Mouse (Mus musculus) right cerebral cortex, postnatal 10 days (tissue): Measurements from ENCODE around the gene Adgrl3.
"Not testable (repeated sequence)": the region's sequence is repeated elsewhere in the genome, so short reads cannot be mapped to it uniquely, and the experiment has no call there.

Source experiments
- DNase-seq, 2 experiments: peaks; one replicate each; pipeline ENCODE4 v3.0.0; 2021; ENCODE audit warnings: low spot score in 2 of 2

Gene Adgrl3

DNA sequence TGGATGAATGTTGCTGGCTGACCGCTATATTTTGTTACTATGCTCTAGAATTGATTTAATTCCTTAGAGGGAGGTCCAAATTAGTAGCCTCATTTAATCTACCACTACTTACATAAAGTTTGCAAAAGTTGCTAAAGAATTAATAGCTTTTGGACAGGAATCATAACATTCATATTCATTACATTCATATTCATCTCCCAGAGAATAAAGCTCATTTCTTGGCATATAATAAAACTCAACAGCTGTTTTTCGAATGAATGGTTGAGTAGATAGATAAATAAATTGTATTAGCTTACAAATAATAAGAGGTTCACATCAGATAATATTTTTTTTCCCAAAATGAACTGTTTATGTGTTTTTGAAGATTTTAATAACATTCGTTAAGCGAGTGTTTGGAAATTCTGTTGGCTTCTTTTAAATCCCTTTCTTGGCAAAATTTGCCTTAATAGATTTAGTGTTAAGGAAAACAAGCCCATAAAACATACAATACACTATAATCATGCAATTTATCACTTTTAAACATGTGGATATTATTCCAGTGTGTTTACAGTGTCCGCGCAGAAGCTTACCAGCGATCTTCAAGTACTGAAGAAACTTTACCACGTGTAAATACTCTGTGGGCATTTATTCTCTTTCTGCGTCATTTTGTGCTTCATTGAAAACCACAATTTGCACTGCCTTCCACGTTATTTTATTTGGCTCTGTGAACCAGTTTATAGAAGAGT, 350.4 kb downstream of the Adgrl3 start:
- DNase-seq, result no peak

DNA sequence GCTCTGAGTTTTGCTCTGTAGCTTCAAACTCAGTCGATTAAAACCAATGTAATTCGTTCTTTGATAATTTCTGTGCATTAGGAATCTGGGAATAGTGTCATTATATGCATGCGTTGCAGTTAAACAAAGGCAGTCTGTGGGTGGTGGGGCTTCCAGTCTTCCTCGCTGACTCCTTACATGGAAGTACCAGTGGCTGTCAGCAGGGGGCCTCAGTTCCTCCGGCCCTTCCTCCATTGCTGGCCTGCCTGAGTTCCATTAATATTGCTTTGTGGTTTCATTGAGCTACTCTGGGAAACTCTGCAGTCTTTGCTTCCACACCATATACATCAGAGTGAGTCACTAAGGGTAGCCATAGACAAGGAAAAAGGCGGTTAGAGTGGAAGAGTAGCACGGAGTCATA, 356.1 kb downstream of the Adgrl3 start:
- no peak for DNase-seq

DNA sequence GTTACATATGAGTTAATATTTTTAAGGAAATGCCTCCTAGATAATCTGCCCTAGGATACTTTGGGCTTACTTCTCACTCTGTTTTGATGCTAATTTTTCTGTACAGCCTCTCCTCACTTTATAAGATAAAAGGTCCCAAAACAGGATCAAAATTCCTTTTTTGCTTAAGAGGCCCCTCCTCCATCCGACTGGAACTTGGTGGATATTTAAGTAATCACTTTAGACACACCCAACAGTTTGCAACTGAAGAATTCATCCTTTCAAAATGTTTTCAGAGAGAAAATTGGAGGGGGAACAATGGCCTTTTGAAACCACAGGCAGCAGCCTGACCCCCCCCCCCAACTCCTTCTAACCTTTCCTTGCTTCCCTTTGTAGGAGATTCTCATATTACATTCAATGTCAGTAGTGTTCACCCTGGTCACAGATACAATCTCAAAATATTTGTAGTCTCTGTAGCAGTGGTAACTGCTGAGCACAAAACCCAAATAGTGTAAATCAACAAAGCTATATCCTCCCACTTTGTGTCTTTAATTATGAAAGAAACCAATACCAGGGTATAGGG, 385.7 kb downstream of the Adgrl3 start:
- no peak for DNase-seq

DNA sequence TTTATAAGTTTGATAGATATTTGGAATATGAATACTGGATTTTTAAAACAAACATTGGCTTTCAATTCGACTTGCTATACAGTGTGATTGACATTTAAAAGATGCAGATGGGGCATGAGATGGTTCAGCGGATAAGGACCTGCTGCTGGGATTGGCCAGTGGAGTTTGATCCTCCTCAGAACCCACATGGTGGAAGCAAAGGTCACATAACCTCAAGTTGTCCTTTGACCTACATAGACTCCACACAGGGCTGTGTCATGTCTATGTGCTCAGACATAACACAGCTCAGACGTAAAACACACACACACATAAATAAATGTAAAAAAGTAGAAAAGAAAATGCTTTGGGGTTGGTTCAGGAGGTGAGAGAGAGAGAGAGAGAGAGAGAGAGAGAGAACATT, 397.4 kb downstream of the Adgrl3 start:
- DNase-seq, result no peak

DNA sequence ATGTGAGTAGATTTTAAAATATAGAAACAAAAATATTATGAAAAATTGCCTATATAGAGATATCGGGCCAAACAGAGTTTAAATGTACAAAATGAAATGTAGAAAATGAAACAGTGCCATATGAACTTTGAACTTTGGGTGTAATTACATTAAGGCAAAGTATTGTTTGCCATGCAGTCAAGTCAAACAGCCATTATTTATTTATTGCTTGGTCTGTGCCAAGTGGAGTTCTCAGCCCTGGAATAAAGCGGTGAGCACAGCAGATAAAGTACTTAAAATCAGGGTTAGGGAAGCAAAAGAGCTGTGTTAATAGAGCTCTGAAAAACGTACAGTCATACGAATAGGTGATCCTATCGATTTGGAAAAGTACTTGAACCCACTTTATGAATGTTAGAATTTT, 407.5 kb downstream of the Adgrl3 start:
- DNase-seq, result no peak

DNA sequence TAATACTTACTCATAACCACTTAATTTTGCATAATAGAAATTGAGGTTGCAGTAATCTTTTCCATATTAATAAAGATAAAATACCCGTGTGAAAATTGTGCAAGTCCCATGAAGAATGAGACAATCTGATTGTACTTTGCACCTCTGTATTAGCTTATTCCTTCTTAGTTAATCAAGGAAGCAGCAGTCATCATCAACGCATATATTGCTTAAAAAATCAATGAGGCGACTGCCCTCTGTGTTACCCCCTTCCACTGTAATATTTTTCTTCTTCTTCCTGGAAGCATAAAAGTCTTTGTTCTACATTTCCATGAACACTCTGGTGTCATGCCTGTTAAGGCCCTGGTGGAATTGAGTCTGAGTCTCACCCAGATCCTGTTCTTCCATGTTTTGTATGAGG, 416.4 kb downstream of the Adgrl3 start:
- no peak for DNase-seq

DNA sequence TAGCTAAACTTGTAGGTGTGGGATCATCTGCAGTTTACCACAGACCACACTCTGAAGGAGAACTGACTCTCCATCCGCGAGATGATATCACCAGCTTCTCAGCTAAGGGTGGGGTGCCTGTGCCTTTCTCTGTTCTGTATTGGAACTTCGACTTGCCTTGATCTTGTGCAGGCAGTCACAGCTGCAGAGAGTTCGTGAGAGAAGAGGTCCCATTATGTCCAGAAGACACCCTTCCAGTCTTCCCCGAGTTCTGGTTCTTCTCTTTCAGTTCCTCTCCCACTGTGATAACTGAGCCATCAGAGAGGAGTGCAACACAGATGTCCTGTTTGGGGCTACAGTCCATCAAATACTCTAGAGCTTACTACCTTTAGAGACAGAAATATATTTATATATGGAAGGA, 422.2 kb downstream of the Adgrl3 start:
- DNase-seq, result no peak

DNA sequence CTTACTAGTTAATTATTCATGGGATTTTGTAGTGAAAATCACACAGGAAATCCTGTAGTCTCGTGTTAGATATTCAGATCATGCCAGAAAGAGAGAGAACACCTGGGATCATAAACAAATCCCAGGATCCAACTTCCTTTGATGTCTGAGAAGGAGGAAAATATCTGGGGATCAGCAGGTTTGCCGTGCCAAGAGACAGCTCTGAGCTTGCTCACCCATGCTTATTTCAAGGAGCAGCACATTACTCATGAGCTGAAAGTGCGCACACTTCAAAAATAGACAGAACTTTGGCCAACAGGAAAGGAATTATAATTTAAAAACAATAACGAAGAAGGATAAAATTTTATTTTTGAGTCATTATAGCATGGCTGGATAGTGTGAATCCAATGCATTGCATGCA, 446.0 kb downstream of the Adgrl3 start:
- no peak for DNase-seq

DNA sequence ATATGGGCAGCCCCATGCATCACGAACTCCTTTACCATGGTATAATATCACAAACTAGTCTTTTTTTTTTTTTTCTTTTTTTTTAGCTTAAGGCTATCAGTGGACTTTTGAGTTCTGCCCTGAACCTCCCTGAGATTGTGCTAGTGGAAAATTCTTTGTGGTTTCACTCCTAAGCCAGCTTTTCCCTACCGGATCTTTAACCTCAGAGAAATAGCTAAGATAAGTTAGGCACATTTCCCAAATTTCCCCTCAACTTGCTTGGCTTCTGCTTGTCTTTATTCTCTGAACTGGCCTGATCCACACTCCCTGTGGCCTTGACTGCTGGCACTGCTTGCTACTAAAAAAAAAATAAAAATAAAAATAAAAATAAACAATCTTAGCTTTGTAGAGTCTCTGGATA, 454.7 kb downstream of the Adgrl3 start:
- DNase-seq, result no peak

DNA sequence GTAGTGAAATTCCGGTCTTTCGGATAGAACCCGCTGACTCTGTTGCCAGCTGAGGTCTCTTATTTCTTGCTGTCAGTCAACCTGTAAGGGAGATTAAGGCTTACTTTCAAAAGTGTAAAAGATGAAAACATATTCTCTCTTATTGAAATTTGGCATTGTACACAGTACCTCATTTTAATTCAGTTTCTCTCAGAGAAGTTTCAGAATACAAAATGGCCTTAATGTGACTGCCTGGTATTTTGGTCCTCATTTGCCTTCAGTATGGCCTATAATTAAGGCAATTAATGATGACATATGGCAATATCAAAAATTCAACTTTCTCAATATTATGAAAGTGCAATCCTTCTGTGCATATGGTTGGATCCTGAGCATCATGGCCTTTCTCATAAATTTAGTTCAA, 455.5 kb downstream of the Adgrl3 start:
- no peak for DNase-seq

DNA sequence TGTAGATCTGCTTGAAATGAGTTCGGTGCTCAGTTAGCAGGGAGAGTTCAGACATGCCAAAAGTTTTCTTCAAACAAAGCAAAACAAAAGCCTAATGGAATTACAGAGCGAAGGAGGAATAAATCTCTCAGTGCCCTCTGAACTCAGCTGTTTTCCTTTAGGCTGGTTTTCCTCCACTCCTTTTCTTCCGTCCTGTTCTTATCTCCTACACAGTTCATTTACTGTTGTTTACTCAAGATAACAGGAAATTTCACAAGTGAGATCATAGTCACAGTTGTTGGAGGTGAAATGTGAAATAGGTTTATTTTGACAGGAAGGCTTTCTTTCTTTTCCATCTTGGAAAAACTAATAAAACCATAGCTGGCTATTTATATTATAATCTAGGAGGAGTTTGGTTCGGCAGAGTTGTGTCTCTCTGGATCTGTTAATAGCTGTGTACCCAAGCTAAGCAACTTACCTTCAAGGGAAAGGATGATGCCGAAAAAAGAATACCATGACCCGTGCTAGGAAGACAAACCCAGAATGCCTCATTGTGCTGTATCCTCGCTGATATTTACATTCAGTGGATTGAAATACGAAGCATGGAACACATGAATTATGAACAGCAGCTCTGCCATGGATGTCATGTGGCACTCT, 456.2 kb downstream of the Adgrl3 start:
- DNase-seq, result no peak

DNA sequence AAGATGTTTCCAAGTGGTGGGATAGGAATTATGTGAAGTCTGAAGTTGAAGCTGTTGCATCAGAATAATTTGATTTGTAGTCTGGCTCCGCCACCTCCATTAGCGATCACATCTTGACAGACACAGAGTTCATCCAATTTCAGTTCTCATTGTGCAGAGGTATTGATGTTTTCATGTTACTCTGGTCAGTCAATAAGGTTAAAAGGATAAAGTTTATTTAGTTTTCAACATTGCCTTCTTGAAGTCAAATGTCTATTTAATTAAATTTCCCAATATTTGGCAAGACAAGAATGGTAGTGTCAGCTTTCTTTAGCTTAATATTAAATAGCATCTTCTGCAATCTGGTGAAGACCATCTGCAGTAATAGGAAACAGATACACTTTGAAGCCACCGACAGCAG, 461.0 kb downstream of the Adgrl3 start:
- no peak for DNase-seq

DNA sequence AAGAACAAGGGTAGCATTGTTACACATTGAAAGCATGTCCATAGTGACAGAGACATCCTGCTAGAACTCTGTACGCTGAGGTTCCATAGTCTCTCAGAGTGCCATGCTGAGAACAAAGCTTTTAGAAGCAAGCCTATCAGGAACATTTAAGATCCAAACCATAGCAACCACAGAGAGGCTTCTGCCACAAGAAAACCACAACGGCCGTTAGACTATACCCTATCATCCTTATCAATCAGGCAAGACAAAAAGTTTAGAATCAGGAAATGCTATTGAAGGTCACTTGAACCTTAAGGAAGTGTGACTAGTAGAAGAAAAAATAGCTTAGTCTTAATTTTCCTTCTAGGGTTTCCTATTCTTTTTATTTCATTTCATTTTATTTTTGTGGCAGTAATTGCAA, 464.0 kb downstream of the Adgrl3 start:
- DNase-seq, result no peak

DNA sequence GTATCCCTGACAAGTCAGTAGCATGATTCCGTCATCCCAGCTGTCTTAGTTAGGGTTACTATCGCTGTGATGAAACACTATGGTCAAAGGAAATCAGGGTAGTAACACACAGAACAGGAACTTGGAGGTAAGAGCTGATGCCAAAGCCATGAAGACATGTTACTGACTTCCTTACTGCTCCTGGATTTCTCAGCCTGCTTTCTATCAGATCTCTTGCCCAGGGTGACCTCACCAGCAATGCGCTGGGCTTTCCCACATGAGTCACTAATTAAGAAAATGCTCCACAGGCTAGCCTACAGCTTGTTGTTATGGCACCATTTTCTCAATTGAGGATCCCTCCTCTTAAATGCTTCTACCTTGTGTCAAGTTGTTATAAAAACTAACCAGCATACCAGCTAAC, 481.1 kb downstream of the Adgrl3 start:
- no peak for DNase-seq

DNA sequence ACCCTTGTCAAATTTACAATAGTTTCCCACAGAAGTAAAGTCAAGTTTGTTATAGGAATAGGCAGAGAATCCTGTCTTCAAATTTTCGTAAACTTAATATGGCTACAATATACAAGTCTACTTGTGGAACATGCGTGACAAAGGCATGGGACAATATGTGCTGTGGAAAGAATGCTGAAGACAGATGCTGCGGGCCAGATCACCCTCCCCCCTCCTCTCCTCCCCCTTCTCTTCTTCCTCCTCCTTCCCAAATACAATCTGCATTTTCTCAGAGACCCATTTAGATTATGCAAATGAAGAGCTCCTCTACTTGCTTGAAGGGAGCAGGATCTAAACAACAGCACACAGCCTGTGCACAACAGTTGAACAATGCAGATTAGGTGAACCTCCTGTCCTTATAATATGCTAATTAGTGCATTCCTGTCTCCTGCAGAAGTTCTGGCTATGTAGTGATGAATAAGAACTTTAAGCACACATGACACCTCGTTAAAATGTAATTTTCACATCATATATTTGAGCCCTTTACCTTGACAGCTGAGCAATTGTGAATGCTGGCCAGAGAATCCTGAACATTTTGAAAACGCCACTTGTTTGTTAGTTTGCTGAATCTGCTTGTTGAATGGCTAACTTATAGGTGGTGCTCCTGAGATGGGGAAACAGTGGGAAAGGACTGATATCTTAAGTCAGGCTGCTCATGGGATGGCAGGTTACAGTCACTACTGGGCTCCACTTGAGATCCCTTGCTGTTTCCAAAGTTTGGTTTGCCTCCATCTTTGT, 499.0 kb downstream of the Adgrl3 start:
- DNase-seq, result no peak

DNA sequence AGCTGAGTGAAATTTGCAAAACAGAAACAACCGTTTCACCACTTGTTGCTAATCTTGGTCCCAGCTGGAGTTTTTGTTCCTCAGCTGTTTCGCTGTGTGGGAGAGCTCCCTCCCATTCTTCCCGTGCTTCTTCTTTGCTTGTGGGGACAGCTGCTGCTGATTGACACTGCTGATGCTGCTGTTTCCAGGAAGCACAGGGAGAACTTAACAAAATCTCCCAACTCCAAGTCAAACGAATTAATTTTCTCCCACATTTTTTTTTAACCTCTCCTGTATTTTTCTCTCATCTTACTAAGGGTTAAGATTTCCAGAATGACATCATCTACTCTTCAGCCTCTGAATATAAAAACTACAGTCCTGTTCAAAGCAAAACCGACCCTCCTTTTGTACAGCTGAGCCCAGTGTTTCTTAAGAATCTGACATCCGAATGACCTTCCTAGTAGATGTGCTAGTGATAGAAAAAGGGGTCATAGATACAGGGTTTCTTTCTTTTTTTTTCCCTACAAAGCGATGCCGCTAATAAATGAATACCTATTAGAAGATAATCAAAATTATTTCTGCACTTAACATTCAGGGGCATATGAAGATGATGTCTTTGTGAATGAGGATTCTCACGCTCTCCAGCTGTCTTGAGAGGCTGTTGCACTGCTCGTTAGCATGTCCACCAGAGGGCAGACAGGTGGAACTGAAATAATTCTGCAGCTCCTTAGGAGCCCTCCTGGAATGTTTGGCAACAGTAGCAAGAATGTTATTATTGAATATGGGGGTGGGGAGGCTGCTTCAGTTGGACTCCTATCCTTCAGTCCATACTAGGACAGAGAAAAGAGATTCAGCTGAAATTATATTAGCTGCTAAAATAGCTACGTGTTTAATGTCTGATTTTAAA, 499.8 kb downstream of the Adgrl3 start:
- peak; percentile 60 to 66 for DNase-seq

DNA sequence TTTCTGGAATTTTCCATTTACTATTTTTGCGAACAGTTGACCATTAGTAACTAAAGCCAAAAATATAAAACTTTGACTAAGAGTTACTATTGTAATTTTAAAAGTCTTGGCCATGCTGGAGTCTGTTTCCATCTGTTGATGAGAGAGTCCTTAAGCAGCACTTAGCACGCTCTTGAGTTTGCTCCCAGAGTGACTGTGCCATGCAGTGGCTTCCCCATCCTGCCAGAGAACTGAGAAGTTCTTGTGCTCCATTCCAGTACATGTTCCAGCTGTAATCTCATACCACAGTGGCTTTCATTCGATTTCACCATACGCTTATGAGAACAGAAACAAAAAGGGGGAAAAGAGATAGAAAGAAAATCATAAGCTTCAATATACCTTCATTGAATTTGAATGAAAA, 502.8 kb downstream of the Adgrl3 start:
- no peak for DNase-seq

DNA sequence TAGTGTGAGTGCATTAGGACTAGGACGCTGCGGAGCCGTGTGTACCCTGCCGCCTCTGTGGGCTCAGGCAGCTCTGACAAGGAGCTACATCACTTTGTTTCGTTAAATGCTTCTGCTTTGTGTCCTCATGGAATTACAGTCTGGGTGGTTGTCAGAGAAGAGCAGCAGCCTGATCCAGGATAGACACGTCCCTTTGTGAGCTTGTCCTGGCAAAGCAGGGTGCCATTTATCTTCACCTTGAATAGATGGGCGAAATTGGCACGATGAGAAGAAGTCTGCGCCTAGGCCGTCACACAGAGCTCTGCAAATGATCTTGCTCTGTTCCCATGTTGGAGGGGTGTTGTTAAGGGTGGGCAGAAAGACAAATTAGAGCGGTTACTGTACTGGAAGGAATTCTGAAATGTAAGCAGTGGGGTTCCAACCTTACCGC, 504.6 kb downstream of the Adgrl3 start:
- no peak for DNase-seq

DNA sequence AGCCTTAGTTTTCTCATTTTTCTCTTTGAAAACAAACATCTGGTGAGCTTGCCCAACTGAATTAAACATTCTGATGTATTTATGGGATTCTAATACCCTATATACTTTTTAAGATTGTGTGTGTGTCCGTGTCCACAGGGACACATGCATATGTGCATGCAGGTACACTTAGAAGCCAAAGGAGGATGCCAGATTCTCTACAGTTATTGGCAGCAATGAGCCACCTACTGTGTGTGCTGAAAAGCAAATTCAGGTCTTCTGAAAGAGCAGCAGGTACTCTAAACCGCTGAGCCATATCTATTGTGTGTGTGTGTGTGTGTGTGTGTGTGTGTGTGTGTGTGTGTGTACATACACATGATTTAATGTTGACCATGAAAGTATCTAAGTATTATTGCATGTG, 505.4 kb downstream of the Adgrl3 start:
- DNase-seq, result no peak

DNA sequence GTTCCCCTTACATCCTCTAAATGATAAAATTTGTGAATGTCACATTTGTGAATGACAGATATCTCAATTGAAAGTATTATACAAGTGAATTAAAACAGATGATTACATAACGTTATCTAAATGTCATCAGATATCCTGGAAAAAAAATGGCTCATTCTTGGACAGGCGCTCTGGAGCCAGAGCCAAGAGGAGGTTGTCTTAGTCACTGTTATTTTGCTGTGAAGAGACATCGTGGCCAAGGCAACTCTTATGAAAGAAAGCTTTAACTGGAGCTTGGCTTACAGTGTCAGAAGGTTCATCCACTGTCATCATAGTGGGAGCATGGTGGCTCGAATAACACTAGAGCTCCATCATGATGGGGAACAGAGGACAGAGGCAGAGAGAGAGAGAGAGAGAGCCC, 511.7 kb downstream of the Adgrl3 start:
- DNase-seq, result no peak

DNA sequence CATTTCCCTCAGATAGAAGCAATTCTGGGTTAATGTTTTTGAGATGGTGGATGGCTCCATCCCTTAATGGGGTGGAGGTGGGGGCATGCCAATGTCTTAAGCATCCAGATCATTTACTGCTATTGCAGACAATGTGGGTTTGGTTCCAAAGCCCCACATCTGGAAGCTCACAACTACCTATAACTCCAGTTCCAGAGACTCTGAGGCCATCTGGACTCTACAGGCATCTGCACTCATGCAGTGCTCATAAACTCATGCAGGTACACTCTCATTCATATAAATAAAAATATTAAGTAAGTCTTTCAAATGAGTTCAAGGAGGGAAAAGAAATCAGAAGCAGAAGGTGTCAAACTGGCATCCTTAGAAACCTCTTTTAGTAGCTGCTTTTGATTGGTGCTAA, 530.3 kb downstream of the Adgrl3 start:
- DNase-seq, result no peak

DNA sequence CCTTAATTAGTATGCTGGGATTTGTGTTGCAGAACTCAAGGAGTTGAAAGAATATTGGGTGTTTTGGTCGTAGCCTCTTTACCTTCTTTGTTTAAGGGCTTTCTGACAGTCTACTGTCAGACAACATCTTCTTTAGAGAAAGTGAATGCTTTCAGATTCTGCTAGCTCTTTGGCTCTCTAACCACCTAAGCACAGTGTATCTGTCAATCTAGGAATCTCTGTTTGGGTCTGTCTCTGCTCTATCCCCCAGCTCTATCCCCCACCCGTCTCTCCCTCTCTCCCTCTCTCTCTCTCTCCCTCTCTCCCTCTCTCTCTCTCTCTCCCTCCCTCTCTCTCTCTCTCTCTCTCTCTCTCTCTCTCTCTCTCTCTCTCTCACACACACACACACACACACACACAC, 535.2 kb downstream of the Adgrl3 start:
- not testable (repeated sequence) for DNase-seq
